Mouse (Mus musculus): ENCODE data around the gene Bnip3.

Gene Bnip3

DNA sequence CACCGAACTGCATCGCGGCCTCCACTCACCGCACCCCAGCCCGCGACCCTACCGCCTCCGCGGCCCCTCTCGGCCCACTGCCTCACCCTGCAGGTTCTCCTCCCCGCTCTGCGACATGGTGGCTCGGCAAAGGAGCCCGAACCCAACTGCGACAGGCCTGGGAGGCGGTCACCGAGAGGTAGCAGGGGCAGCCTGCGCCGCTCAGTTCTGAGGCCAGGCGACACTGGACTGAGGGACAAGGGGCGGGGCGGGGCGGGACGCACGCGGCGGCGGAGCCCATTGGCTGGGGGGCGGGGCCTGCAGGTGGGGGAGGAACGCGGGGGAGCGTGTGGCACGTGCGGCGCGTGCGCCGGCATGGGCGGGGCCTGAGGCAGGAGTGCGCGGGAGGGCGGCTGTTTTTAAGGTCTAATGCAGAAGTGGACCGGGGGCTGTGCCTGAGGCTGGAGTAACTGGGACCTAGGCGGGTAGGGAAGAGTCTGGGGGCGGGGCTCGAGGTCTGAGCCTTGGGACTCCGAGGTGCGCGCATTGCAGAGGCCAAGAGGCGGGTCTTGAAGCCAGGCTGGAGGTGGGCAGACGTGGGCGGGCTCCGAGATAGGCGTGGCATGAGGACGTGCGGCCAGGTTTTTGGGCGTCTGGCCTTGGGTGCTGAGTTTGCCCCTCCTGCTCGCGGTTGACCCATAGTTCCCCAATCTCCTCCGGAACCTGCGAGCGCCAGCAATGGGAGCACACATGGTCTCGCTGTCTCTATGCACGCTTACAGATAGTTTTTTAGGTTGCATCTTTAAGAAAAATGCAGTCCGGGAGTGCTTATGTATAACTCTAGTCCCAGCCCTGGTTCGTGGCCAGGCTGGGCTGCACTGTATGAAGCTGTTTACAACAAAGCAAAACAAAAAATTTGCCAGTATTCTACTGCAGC lies at the start of gene Bnip3:
Gene Bnip3, minus strand, starts transcription at position 243 of the 916 bp plus-strand sequence.
- DNase-seq = peak; percentile 88

DNA sequence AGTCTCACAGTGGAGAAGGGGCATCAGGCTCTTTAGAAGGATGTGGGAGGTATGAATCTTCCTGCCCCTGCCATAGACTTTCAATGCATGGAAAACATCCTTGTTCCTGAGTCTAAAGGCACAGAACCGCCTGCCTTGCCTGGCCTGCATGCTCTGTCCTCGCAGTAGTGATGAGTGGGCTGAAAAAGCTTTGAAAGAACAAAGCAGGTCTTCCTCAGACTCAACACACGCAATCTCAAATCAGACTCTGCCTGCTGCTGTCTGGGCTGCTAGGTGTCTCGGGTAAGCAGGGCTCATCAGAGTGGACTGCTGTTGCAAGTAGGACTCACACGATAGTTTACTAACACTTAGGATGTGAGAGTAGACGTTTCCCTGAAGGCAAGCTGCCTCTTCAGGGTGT lies 47.8 kb upstream of the Bnip3 start:
- DNase-seq = no peak

DNA sequence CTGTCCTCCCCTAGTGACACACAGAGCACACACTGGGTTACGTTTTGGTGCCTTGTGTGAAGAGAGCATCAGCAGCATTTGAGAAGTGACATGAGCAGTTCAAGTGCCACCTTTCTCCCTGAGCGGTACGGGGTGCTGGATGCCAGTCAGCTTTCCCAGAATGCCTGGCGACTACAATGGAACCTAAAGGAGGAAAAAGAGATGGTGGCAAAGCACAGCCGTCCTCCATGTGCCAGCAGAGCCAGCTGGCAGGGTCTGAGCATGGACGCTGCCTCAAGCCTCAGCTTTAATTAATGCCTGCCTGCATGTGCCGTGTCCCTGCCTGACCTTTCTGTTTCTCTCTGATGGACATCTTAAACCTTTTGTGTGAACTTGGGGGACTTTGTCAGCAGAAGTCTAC lies 46.5 kb upstream of the Bnip3 start:
- DNase-seq = no peak

DNA sequence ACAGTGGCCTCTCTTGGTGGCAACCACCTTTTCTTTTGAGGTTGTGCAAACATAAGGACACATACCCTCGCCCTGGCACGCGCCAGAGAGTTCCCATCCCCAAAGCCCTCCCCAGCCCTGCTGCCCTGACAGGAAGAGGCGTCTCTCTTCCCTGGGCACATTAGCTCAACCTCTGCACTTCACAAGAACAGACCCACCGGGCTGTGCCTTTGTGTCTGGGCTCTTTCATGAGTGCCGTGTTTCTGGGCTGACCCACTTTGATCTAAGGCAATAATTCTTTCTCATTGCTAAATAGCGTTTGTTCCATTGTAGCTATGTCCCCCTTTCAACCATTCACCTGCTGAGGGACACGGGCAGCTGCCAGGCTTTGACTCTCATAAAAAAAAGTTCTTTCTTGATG lies 39.0 kb upstream of the Bnip3 start:
- no peak for DNase-seq

DNA sequence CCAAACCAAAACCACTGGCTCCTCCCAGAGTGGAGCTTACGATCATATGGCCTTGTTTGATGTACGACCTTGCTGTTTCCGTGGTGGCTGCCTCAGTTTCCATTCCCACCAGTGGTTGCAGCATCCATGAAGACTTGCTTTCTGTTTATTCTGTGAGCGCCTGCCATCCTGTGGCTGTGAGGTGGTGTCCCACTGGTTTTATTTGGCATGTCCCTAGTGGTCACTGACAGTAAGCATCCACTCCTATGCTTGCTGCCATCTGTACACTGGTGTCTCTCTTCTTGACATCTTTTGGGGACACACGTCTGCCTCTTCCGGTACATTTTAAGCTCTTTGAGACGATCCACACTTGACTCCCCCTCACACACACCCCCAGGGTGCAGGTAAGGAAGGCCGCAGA lies 38.4 kb upstream of the Bnip3 start:
- no peak for DNase-seq

DNA sequence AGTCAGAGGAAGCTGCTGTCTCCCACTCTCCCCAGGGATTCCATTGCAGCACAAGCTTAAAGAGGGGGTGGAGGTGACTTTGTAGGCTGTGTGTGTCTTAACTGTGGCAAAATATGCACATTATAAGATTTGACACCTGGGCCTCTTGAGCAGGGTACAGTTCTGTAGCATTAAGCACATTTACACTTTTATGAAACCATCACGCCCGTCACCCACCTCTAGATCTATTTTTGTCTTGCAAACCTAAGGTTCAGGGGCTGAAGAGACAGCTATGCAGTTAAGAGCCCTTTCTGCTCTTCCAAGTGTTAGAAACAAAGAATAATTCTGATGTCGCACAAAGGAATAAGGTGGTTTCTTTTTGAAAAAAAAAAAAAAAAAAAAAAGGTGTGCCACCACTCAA lies 36.3 kb upstream of the Bnip3 start:
- DNase-seq = no peak

DNA sequence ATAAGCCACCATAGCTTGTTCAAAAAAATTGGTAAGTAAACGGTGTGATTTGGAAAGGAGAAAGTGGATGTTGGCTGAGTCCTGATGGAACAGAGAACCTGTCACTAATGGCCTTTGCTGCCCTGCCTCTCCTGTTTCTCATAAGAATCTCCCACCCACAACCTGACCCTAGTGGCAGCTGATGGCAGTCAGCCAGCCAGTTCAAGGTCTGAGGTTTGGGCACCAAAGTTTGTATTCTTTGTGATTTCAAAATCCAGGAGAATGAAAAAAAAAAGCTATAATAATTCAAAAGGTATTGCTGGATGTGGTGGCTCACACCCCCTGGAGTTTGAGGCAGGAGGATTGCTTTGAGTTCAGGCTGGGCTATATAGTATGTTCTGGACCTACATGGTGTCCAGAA lies 33.0 kb upstream of the Bnip3 start:
- DNase-seq = no peak

DNA sequence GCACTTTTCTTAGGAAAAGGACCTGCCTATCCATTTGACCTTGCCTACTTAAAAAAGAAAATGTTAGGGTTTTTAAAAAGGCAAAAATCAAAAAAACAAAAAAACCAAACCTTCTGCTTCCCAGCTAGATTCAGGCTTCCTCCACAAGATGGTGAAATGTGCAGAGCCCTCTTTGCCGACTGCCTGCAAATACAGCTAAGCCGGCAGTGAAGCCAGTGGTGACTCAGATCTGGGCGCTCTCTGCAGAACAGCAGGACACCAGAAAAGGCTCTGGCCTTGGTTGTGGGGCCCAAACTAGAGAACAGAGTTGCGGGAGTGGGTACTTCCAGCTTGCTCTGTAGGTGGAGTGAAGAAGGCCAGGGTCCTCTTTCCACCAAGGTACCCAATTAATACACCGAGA lies 32.3 kb upstream of the Bnip3 start:
- no peak for DNase-seq

DNA sequence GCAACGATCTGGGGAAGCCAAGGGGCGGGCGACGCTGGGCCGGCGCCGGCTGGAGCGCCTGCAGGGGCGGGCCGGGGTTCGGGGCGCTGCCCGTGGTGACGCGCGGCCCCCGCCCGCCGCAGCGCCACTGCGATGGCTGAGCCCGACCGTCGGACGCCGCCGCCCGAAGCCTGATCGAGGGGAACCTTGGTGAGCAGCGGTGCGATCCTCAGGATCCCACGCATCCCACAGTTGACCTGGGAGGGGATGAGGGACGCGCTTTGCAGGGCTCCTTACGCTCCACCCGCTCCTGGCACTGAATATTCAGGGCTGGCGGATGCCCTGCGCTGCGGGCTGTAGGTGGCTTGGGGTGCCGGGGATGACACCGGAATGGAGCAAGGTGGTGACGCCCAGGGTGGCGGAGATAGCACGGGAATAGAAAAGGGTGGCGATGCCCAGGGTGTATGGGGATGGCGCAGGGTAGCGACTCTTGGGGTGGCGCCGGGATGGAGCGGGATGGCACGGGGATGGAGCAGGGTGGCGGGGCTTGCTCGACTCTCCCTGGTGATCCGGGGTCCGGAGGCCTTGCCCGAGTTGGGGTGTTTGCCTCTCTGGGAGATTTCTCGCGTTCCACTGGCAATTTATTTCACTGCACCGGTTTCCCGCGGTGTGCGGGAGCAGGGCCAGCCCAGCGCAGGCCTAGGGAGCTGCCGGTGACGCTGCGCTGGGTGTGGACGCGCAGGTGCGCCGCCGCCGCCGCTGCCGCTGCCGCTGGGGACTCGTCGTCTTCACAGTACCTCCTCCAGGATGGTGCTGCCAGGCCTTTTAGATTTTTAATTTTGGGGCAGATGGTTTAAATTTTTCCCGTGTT lies 31.5 kb upstream of the Bnip3 start, which contains the start of gene Jakmip3:
Gene Jakmip3, plus strand, starts transcription at position 119 of the 850 bp plus-strand sequence.
- DNase-seq = no peak

DNA sequence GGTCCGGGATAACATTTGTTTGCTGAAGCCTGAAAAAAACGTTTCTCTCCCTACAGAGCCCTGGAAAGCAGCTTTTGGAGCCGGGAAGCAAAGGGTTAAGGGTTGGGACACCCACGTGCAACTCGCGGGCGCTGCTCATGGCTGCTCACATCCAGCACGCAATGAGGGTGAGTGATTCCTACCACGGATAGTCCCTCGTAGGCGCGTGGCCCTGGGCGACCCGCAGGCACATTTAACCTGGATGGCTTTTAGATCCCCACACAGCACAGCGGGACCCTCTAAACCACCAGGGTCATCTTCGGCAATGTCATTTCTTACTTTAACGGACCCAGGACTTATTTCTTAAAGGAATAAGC lies 30.9 kb upstream of the Bnip3 start:
- no peak for DNase-seq

DNA sequence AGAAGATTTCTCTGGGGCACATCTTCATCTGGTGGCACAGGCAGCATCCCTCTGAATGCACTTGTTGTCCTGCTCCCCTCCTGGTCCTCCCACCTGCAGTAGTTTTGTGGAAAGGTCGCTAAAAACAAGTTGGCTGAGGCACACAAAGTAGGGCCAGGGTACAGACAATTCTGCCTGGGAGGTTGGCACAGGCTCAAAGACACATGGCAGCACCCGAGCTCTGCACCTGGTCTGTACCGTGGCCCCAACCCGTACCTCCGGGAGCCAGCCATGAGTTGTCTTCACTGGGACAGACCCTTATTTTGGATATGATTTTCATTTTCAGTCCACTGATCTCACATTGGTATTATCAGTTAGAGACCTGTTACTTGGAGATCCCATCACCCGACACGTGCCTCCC lies 29.7 kb upstream of the Bnip3 start:
- DNase-seq = no peak

DNA sequence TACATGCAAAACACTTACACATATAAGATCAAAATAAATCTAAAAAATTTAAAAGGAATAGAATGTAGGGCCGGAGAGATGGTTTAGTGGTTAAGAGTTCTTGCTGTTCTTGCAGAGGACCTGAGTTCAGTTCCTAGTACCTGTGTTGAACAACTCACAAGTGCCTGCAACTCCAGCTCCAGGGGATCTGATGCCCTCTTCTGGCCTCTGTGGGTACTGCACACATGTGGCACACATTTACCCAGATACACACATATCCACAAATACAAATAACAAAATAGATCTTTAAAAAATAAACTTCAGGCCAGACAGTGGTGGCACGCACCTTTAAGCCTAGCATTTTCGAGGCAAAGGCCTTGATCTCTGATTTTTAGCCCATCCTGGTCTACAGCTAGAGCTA lies 25.2 kb upstream of the Bnip3 start:
- no peak for DNase-seq

DNA sequence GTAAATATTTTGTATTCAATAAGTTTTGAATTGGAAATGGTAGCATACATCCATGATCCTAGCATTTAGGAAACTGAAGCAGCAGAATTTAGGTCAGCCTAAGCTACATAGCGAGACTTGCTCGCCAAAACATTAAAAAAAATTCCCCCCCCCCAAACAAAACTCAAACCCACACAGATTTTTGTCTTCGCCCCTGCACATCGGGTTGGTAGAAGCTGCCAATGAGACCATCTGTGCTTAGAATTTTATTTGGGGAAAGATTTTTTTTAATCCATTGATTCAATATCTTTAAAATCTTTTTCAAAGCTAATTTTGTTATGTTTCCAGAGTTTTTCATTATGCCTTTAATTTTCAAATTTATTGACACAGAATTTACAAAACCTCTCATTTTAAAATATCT lies 19.1 kb upstream of the Bnip3 start:
- DNase-seq = no peak

DNA sequence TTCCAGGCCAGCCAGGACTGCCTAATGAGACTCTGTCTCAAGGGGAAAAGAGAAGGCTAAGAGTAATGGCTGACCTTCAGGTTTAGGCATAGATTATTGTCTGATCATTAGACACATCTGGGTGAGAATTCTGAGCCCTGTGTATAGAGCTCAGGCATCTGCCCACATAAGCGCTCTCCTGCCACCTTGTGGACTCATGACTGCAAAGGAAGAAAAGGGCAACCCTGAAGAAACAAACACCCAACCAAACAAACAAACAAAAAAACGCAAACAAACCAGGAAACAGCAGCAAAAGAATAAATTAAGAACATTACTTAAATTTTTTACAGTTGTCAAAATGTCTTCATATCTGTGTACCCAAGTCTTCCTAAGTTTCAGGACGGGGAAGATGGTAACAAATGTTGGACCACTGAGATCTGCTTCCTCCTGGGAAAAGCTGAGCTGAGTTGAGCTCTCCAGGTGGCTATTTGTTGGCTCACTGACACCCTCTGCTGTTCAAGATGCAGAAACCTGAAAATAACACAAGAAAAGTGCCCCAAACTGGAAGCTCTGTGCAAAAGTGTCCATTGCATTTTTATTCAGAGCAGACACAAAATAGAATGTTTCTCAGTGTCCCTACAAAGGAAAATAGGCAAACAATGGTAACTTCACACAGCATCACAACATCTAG lies 14.6 kb upstream of the Bnip3 start:
- DNase-seq = peak; percentile 24

DNA sequence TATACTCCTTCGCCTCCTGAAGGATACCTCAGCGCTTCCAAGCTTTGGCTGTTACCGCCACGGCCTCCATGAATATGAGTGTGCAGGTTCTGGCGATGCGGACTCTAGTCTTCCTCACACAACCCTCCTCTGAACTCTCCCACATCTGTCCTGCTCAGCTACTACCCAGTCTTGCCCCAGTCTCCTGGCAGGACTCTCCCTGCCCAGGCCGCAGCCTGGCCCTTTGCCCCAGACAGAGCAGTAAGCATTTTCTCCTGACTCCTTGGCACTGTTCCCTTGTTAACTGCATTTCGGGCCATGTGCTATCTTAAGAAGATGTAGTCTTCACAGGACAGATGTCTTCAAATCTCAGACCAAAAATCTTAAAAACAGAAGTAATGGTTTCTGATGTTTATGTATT lies 12.3 kb upstream of the Bnip3 start:
- no peak for DNase-seq

DNA sequence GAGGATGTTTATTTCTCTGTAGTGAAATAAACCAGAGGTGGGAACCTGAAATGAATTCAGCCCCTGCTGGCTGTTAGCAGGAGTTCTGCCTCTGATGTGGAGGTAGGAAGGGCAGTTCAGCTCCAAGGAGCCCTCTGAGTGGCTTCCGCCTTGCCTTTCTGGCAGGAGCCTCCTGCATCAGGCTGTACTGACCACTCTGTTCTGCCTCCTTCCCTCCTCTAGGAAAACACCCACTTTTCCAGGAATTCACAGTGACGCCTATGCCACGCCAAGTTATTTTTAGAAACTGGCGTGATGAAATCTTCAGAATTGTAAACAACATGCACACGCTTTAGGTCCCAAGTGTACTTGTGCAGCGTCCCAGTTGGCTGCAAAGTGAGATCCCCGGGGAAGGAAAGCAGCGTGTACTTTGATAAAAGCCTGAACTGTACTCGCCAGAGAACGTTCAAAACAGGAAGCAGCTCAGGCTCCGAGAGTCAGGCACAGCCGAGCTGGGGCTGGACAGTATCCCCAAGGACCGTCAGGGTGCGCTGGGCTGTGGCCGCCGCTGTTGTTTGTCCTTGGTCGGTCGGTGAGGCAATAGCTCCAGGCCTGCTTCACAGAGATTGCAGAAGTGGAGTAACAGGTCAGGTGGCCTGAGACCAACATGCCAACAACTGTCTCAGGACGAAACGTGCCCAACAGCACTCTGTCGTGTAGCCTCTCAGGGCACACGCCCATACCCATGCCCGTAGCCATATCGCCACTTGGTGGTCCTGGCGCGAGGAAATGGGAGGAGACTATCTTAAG lies 10.0 kb upstream of the Bnip3 start:
- no peak for DNase-seq

DNA sequence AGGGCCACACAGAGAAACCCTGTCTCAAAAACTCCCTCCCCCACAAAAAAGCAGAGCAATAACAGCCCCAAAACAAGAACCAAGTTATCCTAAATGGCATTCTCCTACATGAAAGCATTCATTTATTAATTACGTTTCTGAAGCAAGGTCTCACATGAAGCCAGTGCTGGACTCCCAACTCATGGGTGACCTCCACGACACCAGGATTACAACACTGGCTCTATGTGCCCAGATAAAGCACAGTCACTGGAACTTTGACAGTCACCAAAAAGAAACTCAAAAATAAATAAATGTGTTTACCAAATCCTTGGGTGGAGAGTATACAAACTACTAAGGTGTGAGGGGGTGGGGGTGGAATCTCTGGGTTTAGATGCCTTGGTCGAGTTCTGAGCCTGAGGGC lies 4.3 kb upstream of the Bnip3 start:
- DNase-seq = no peak

DNA sequence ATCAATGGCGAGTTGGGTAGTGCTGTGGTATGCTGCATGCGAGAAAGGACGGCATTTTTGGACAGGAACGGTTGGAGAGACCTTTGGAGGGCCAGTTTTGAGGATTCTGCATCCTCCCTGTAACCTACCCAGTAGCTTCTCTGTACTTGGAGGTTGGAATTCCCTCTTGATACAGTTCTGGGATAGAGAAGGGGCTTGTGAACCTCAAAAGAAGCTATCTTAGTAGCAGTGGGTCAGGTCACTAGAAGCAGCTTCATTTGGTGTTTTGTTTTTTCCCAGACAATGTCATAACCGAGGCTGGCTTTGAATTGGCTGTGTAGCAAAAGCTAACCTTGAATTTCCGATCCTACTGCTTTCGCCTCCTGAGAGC lies 859 bp upstream of the Bnip3 start:
- no peak for DNase-seq

DNA sequence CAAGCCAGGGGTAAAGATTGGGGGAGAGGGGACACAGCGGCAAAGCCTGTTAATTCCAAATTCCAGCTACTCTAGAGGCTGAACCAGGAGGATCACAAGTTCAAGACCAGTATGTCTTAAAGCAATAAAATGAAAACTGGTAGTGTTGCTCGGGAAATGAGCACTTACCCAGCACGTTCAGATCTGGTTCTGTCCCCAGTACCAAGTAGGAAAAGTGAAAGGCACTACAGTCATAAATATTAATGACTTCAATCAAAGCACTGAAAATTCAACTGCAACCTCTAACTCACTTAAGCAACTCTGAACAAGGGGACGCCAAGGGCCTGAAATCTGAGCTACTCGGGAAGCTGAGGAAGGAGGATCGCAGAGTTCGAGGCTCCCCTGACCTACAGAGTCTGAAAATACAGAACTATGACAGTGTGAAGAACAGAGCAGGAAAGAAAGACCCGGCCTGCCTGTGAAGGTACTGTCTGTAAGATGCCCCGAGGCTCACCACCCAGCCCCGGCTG lies 497 bp downstream of the Bnip3 start:
- DNase-seq = no peak

DNA sequence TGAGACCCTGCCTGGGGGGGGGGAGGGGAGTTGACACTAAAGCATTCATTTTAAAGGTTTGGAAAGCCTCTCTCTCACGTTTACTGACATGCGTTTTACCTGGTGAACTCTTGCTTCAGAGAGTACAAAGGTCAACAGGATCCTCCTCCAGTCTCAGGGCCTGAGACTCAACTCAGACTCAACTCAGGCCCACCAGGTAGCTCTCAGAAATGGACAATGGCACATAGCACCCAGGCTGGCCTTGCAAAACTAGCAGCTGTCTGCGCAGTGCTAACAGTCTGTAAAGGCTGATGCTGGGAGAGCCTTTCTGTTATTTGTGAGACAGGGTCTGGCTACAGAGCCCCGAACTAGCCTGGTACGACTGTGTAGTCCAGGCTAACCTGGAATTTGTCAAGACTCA lies 1.3 kb downstream of the Bnip3 start:
- DNase-seq = no peak

DNA sequence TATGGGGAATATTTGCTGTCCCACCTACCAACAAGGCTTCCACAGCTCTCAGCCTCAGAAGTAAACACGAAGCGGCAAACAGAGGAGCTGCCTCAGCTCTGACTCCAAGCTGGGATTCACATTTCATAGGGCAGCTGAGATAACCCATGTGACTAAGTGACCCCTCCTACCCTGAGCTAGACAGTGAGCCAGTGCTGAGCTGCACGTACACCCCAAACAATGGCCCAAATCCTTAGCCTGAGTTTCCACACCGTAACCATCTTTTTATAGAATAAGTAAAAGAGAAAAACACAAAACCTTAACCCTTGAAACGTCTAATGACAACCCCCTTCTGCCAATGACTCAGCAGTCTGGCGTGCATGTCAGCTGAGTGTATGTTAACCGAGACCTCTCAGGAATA lies 2.3 kb downstream of the Bnip3 start:
- DNase-seq = no peak

DNA sequence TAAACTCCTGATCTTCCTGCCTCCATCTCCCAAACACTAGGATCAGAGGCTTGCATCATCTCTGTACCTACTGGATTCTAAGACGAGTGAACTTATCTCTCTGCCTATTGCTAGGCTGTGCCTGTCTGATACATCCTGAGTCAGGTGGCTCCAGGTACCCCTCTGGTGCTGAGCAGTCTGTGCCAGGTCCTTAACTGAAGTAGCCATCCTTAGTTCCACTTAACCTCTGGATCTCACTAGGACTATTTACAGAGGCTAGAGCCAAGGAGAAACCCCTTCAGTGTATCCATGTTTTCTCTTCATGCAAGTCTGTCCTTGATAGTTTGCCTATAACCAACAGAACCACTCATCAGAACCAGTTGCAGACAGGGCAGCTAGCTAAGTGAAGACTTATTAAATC lies 2.9 kb downstream of the Bnip3 start:
- DNase-seq = no peak
